Mouse (Mus musculus) lung, adult 2 months (tissue): ENCODE measurements at regions not wholly inside any gene's neighbourhood (a gene's known extent, or its start where the extent isn't known, plus 50 kb on each side); places are given as distances from the start of the nearest gene placed in this dataset.

ENCODE experiments used
- CTCF ChIP-seq: fragments of 200-500 bp; IDR thresholded peaks from 2 replicates; pipeline ENCODE4 v1.5.1; 2011; ENCODE audit warnings: mild to moderate bottlenecking, low read length, control low read depth; ENCODE audit not compliant: insufficient read depth
- POLR2A ChIP-seq: fragments of 200-500 bp; IDR thresholded peaks from 2 replicates; pipeline ENCODE4 v1.6.1; 2011; ENCODE audit warnings: low read depth, mild to moderate bottlenecking, control low read depth, low read length, borderline replicate concordance; ENCODE audit errors: extremely low read depth

GRCm38 (mm10) chr7:70706281-70706680 is 339.7 kb upstream of the Nr2f2 start:
- no peak for TF ChIP-seq CTCF
- no peak for TF ChIP-seq POLR2A
